Mouse (Mus musculus) thymus, adult 2 months (tissue): ENCODE data around the gene Mc1r.
"Not testable (repeated sequence)": the region's sequence is repeated elsewhere in the genome, so short reads cannot be mapped to it uniquely, and the experiment has no call there.

Experiments
- CTCF ChIP-seq: fragments of 200-500 bp; IDR thresholded peaks from 2 replicates; pipeline ENCODE4 v1.5.1; 2012; ENCODE audit warnings: mild to moderate bottlenecking, control low read depth, low read length, moderate library complexity, borderline replicate concordance; ENCODE audit not compliant: control insufficient read depth, poor library complexity, insufficient read depth; ENCODE audit errors: extremely low read depth
- POLR2A ChIP-seq: fragments of 200-500 bp; IDR thresholded peaks from 2 replicates; pipeline ENCODE4 v1.6.1; 2012; ENCODE audit warnings: mild to moderate bottlenecking, low read length, control low read depth, moderate library complexity; ENCODE audit not compliant: control insufficient read depth, poor library complexity, insufficient read depth; ENCODE audit errors: extremely low read depth

GRCm38 (mm10) chr8:123433241-123433974 is 26.5 kb downstream of the Mc1r start:
- not testable (repeated sequence) for TF ChIP-seq POLR2A, CTCF
